Mouse (Mus musculus) left cerebral cortex, postnatal 36 days (tissue): ENCODE data around the gene Cldn8. TPM values are rescaled to one million over a fixed set of nuclear protein-coding genes. Genes with fewer than 3 reads are reported as not detected.

Experiments
- total RNA-seq, 2 experiments: library from RNA; stranded (reverse); gene quantifications; 2 replicates each; pipeline ENCODE4 v1.2.3; 2021

Gene Cldn8
- total RNA-seq, 2 experiments from 2014 or later, result not detected

Other genes with a start within 250 kb of the Cldn8 start
- not detected for gene Cldn17, start 56.2 kb downstream of the Cldn8 start, total RNA-seq
- gene Krtap24-1, start 49.1 kb upstream of the Cldn8 start, total RNA-seq, result not detected
- gene 2310079G19Rik, start 64.5 kb upstream of the Cldn8 start, total RNA-seq, result not detected
- gene Krtap26-1, start 84.6 kb upstream of the Cldn8 start, total RNA-seq, result not detected
- gene Krtap27-1, start 108.5 kb upstream of the Cldn8 start, total RNA-seq, result not detected
- not detected for gene 2310061N02Rik, start 144.8 kb upstream of the Cldn8 start, total RNA-seq
- not detected for gene Krtap13-1, start 165.7 kb upstream of the Cldn8 start, total RNA-seq
- gene Krtap13, start 188.5 kb upstream of the Cldn8 start, total RNA-seq, result not detected
- gene 2310034C09Rik, start 195.7 kb upstream of the Cldn8 start, total RNA-seq, result not detected
- not detected for gene 2310057N15Rik, start 211.0 kb upstream of the Cldn8 start, total RNA-seq
- not detected for gene Gm5965, start 214.7 kb upstream of the Cldn8 start, total RNA-seq
- gene Gm20741, start 249.0 kb upstream of the Cldn8 start, total RNA-seq, result not detected